Mouse (Mus musculus) embryonic fibroblast, embryonic 13.5 days (primary cell): ENCODE measurements around the gene Anapc11. TPM values are rescaled to one million over a fixed set of nuclear protein-coding genes. Genes with fewer than 3 reads are reported as not detected.

Experiments used
- H3K27ac ChIP-seq: 2 replicates; pipeline ENCODE4 v1.5.1; 2012; ENCODE audit warnings: low read length, control low read depth, inconsistent platforms; ENCODE audit not compliant: insufficient read depth
- H3K4me1 ChIP-seq: 2 replicates; pipeline ENCODE4 v1.6.1; 2011; ENCODE audit warnings: low read length; ENCODE audit not compliant: control insufficient read depth, insufficient read depth
- H3K4me3 ChIP-seq: 2 replicates; pipeline ENCODE4 v1.5.1; 2011; ENCODE audit warnings: mild to moderate bottlenecking, control low read depth, low read length; ENCODE audit not compliant: insufficient read depth
- CTCF ChIP-seq: IDR thresholded peaks from 2 replicates; pipeline ENCODE4 v1.5.1; 2011; ENCODE audit warnings: mild to moderate bottlenecking, control low read depth, low read length, moderate library complexity, borderline replicate concordance; ENCODE audit not compliant: insufficient read depth
- POLR2A ChIP-seq: IDR thresholded peaks from 2 replicates; pipeline ENCODE4 v1.6.1; 2011; ENCODE audit warnings: low read depth, mild to moderate bottlenecking, control low read depth, low read length, moderate library complexity
- polyA plus RNA-seq: library from polyadenylated mRNA; stranded (reverse); fragments of >200 nt; gene quantifications from 2 replicates; pipeline ENCODE4 v1.2.4, GENCODE M21; 2011; ENCODE audit warnings: low read depth; ENCODE audit not compliant: missing spikeins, insufficient read length

Gene Anapc11
- polyA plus RNA-seq, 1 experiment = 87.2 TPM

DNA sequence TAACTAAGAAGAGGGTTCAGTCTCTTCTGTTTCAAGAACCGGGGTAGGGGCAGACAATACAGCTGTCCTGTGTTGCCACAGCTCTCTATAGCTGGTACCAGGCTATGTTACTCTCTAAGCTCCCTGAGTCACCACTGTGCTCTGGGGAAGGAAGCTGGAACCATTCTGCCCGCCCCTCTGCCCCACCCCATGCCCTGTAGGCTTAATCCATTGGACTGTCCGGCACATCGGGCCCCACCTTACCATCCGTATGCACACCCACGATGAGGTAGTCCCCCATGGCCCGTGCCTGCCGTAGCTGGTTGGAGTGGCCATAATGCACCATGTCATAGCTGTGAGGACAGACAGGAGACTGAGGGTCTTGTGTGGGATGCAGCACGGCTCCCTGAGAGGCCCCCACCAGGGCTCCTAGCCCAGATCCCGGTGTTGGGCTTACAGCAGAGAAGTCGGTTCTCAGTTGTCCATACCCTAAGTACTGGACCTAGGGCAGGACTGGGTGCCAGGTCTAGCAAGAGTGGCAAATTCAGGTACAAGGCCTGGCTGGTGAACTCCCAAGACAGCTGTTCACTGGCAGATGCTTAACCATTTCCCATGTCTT lies 17.5 kb downstream of the Anapc11 start:
- no peak for TF ChIP-seq POLR2A
- no peak for TF ChIP-seq CTCF
- no peak overlapping the region for H3K4me3 ChIP-seq
- H3K4me1 ChIP-seq = no peaks in the 10 kb centered on the region
- H3K27ac ChIP-seq = no peak overlapping the region

DNA sequence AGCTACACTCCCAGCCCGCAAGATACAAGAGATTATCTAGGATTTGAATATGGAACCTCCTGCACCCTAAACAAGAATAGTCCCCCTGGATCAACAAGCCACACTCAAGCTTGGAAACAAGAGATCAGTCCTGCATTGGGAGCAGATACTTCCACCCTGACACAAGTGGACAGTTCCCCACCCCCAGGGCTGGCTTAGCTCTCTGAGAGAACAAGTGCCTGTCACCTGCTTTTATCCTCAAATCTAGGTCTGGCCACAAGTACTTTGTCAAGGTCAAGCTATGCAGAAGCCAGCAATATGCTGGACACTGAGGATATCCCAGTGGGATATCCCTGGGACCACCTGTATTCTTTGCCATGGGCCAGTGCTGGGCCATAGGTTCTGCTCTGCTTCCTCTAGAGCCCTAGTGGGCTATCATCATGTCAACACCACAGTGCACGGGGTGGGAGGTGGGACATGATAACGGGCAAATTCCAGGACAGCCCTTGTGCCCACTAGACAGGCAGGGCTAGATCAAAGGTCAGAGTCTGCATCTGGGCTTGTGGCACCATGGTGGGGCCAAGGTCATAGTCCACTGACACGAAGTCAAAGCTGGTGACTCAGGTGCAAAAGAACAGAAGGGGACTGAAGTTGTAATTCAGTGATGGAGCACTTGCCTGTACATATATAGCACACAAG lies 18.5 kb downstream of the Anapc11 start:
- TF ChIP-seq POLR2A = no peak
- TF ChIP-seq CTCF = no peak
- Histone ChIP-seq H3K27ac (no peak overlapping the region), H3K4me1 (no peaks in the 10 kb centered on the region), H3K4me3 (peak overlapping the region; percentile 84)

DNA sequence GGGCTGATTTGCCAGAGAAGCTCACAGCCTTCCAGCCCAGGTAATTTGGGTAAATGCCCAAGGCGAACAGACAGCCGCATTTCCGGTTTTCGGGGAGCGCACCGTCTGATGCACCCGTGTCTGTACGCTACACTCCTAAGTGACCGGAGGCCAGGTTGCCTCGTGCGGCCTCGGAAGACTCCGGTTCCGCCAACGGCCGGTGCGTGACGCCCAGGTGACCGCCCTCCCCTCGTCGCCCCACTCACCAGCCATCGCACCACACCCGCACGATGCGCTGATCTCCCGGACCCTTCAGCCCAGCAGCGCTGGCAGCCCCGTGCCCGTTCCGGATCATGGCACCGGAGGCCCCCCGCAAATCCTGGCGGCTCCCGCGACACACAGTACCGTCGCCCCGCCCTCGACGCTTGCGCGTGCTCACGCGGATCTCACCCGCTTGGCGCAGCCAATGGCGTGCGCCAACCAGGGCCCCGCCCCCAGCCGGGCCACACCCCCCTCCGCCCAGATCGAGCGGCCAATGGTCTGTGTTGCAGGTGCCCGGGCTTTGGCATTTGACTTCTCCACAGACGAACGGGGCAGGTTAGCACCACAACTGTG lies 19.4 kb downstream of the Anapc11 start, which contains the start of gene Pcyt2:
TSS of gene Pcyt2 (minus strand) at position 418 of the 594 bp plus-strand sequence.
- H3K27ac ChIP-seq = peak within 1 kb of the TSS; percentile 24
- TF ChIP-seq POLR2A (peak; percentile 86), CTCF (no peak)
- H3K4me3 ChIP-seq = peak within 1 kb of the TSS; percentile 84
- no peaks in the 10 kb centered on the region for H3K4me1 ChIP-seq

DNA sequence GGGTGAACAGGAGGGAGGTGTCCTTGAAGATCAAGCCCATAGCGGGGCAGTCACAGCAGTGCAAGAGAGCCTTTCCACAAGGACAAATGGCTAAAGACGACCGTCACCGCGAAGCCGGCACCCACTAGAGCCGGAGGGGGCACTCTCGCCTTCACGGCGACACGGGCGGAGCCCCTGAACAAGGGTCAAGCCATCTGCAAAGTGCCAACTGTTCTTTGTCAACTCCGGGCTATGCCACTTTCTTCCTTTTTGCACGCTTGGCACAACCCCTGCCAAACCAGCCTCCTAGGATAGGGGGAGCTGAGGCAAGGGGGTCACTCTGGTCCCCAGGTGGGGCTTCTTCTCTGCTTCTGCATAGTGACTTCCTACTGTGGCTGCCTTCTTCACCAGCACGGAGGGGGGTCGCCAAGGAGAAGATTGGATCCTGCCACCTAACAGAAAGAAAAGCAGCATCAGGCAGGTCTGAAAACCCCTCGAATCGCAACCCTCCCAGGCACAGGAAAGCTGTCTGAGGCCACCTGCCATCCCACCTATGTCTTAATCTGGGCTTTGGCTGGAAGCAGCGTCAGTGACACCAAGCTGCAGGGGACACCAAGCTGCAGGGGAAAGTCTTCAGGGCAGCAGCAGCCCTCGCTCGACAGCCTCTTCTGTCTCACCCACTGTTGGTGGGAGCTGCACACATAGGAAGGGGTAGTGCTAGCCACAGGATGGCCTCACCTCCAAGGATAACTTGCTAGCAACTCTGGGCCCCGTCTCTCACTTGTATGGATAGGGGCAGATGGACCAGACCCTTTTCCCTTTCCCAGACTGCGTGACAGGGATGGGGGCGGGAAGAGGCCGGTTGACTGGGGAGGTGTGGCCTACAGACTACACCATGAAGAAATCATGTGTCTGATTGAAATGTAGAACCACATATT lies 20.7 kb downstream of the Anapc11 start:
- Histone ChIP-seq H3K4me1 (no peaks in the 10 kb centered on the region), H3K27ac (no peak overlapping the region), H3K4me3 (no peak overlapping the region)
- TF ChIP-seq CTCF (no peak), POLR2A (no peak)

DNA sequence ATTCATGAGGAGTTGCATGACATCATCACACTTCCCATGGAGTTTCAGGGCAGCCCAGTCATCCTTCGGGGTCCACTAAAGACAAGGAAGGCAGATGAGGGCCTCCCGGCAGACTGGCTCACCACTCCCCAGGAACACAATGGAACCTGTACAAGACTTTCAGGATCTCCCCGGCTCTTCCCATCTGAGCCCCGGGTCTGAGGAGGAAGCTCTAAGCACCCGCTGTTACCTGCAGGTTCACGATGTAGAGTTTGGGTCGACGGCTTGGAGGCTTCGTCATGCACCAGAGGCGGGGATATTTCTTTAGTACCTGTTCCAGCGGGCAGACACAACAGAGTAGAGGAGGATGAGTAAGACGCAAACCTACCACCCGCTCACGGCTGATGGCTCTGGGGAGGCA lies 22.0 kb downstream of the Anapc11 start:
- H3K4me3 ChIP-seq = no peak overlapping the region
- no peaks in the 10 kb centered on the region for H3K4me1 ChIP-seq
- TF ChIP-seq POLR2A (no peak), CTCF (no peak)
- H3K27ac ChIP-seq = no peak overlapping the region

DNA sequence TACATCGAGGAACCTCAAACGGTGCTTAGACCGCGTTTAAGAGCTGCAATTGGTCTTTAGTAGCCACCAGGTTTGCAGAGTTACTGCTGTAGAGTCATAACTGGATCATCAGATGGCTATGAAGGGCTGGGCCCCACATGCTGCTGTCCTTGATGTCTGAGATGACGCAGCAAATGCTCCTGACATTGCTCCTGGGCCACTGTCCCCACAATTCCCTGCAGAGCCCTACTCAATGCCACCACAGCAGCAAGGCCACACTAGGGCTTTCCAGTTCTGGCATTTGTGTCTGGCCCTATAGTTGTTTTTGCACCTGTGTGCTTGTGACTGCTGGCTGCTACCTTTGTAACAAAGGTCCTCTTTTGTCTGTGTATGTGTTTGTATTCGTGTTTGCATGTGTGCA lies 24.6 kb downstream of the Anapc11 start:
- Histone ChIP-seq H3K4me1 (no peaks in the 10 kb centered on the region; the same call in 1 of the 2 replicates), H3K4me3 (no peak overlapping the region), H3K27ac (no peak overlapping the region)
- TF ChIP-seq POLR2A = no peak
- no peak for TF ChIP-seq CTCF

DNA sequence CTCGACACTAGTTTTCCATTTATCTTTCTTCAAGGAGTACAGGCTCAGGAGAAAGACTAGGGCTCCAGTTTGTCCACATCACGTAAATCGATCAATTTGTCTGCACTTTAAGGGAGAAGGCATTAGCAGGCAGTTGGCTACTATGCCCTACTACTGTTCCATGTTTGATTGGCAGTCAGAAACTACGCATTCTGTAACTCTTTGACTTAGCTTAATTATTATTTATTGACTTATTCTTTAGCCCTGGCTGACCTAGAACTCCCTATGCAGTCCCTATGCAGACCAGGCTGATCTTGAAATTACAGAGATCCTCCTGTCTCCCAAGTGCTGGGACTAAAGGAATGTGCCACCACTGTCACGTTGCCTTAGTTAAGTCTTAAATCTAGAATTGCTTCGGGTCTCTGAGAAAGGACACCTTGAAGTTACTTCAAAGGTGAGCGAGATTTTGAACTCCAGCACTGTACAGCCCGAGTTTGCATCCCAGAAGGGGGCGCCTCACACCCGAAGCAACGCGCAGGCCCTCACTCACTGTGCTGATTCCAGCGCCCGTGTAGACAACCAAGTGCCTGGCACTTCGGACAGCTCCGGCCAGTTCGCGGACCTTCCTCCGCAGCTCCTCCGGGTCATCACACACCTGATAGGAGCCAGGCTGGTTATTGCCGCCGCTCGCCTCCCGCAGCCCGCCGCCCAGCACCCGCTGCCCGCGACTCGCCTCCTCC lies 25.9 kb downstream of the Anapc11 start:
- TF ChIP-seq CTCF (peak; percentile 65), POLR2A (no peak)
- Histone ChIP-seq H3K4me3 (peak overlapping the region; percentile 88), H3K4me1 (no peaks in the 10 kb centered on the region; the same call in 1 of the 2 replicates), H3K27ac (peak overlapping the region; percentile 24; the same call in 1 of the 2 replicates)

DNA sequence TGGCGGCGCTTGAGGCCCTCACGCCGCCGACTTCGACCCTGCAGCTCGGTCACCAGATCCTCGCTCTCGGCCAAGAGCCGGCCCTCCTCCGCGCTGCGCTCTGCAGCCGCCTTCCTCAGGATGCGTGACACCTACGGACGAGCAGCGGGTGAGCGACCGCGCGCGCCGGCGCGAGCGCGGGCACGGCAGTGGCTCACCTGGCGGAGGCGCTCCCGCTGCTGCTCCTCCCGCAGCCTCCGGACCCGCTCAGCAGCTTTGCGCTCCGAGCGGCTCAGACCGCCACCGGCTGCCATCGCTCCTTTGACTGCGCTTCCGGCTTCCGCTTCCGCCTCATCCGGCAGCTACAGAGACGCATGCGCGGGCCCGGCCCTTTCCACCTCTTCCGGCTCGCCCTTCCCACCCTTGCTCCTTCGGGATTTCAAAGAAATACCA lies 26.5 kb downstream of the Anapc11 start:
- H3K27ac ChIP-seq = peak overlapping the region; percentile 24
- peak; percentile 60 for TF ChIP-seq POLR2A
- TF ChIP-seq CTCF = no peak
- peak overlapping the region; percentile 88 for H3K4me3 ChIP-seq
- H3K4me1 ChIP-seq = peaks cover 3% of the 10 kb centered on the region; the same call in 1 of the 2 replicates

DNA sequence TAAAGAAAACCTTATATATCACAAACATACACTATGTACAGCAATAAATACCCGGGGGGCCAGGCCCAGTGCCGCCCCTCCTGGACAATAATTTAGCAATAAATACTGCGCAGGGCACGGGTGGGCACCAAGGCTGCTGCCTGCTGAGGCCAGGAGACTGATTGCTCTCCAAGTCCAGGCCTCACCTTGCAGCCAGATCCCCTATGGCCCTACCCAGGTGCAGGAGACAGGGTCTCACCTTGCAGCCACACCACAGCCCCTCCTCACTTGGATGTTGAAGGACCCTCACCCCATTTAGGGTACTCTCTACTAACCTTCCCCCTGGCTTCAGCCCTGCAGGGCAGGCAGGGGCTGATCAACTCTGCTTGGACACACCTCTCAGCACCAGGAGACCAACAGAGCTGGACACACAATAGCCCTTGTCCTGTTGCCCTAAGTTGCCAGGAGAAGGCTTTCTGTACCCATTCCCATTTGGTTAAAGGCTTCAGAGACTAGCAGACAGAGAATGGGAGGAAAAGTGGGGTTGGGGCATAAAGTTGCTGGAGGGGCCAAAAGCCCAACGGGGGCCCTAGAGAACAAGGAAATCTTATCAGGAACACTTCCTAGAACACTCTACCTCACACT lies 27.0 kb downstream of the Anapc11 start, which contains the start of gene Sirt7:
TSS of gene Sirt7 (minus strand) at position 89 of the 624 bp plus-strand sequence.
- peaks cover 5% of the 10 kb centered on the region; the same call in 1 of the 2 replicates for H3K4me1 ChIP-seq
- TF ChIP-seq POLR2A (no peak; the same call in 1 of the 2 replicates), CTCF (no peak)
- peak within 1 kb of the TSS; percentile 88 for H3K4me3 ChIP-seq

More for the DNA sequence above, 27.0 kb downstream of the Anapc11 start, which contains the start of gene Sirt7:
- peak within 1 kb of the TSS; percentile 24 for H3K27ac ChIP-seq
